Mouse (Mus musculus) C2C12 (cell line): ENCODE results near the gene Frrs1.

Experiments
- CEBPB ChIP-seq: IDR thresholded peaks from one replicate; pipeline ENCODE4 v1.6.1; 2011; ENCODE audit warnings: low read depth, mild to moderate bottlenecking, control low read depth, moderate library complexity
- CTCF ChIP-seq: IDR thresholded peaks from one replicate; pipeline ENCODE4 v1.5.1; 2011; ENCODE audit not compliant: control insufficient read depth, insufficient read depth, insufficient read length
- FOSL1 ChIP-seq: IDR thresholded peaks from one replicate; pipeline ENCODE4 v1.8.0; 2011; ENCODE audit warnings: mild to moderate bottlenecking, low read length; ENCODE audit not compliant: poor library complexity, insufficient read depth, severe bottlenecking
- MAX ChIP-seq: IDR thresholded peaks from one replicate; pipeline ENCODE4 v1.6.1; 2011; ENCODE audit warnings: mild to moderate bottlenecking, control low read depth
- MYOD1 ChIP-seq: IDR thresholded peaks from one replicate; pipeline ENCODE4 v1.6.1; 2011; ENCODE audit warnings: low read depth; ENCODE audit not compliant: control insufficient read depth, insufficient read length
- MYOG ChIP-seq: IDR thresholded peaks from one replicate; pipeline ENCODE4 v1.6.1; 2011; ENCODE audit not compliant: control insufficient read depth, insufficient read length; ENCODE audit errors: extremely low read depth
- USF1 ChIP-seq: IDR thresholded peaks from one replicate; pipeline ENCODE4 v1.6.1; 2011; ENCODE audit warnings: low read depth, mild to moderate bottlenecking, control low read depth, moderate library complexity

- TF ChIP-seq CTCF = no peak
- no peak for TF ChIP-seq USF1
- TF ChIP-seq CEBPB = peak; percentile 31
- no peak for TF ChIP-seq MYOD1
- TF ChIP-seq MYOG = no peak
- no peak for TF ChIP-seq MAX
- TF ChIP-seq FOSL1 = no peak
Observed at GRCm38 (mm10) chr3:116848936-116849335, 10.3 kb upstream of the Frrs1 start.
